Mouse (Mus musculus): ENCODE measurements around the gene Pigb. TPM values are rescaled to one million over a fixed set of nuclear protein-coding genes. Genes with fewer than 3 reads are reported as not detected.

Gene Pigb
- polyA plus RNA-seq, 1 experiment from 2014 or later, result 14.0 TPM

- Histone ChIP-seq H3K9me3 (replicated peaks) (no peaks in the 10 kb centered on the region), H3K9ac (no peak overlapping the region), H3K27ac (no peak overlapping the region), H3K4me3 (no peak overlapping the region), H3K4me1 (peaks cover 18% of the 10 kb centered on the region), H3K27me3 (no peaks in the 10 kb centered on the region), H3K4me2 (replicated peaks) (no peak overlapping the region), H3K36me3 (no peaks in the 10 kb centered on the region)
- ATAC-seq (ENCODE audit: low FRiP score), result no peak
- 88% methylated on average over 6 of the region's 6 CpGs for WGBS
Observed at GRCm38 (mm10) chr9:73068688-73069087, 28.5 kb upstream of the Pigb start.

- Histone ChIP-seq H3K4me3 (no peak overlapping the region), H3K4me1 (peaks cover 22% of the 10 kb centered on the region), H3K36me3 (no peaks in the 10 kb centered on the region), H3K27me3 (no peaks in the 10 kb centered on the region), H3K27ac (no peak overlapping the region), H3K4me2 (replicated peaks) (no peak overlapping the region), H3K9ac (no peak overlapping the region), H3K9me3 (replicated peaks) (no peaks in the 10 kb centered on the region)
- no peak for ATAC-seq (ENCODE audit: low FRiP score)
- 53% methylated on average over 6 of the region's 6 CpGs for whole genome bisulfite sequencing
Observed at GRCm38 (mm10) chr9:73068230-73068679, 28.1 kb upstream of the Pigb start.

- H3K4me1 ChIP-seq, result peaks cover 23% of the 10 kb centered on the region
- H3K27me3 ChIP-seq, result no peaks in the 10 kb centered on the region
- no peaks in the 10 kb centered on the region for H3K9me3 ChIP-seq (replicated peaks)
- H3K4me3 ChIP-seq, result no peak overlapping the region
- ATAC-seq (ENCODE audit: low FRiP score), result peak; percentile 52; the same call in 1 of the 2 replicates
- 35% methylated on average over 10 of the region's 10 CpGs for WGBS
- H3K4me2 ChIP-seq (replicated peaks), result peak overlapping the region; percentile 15; the same call in 1 of the 2 replicates
- H3K9ac ChIP-seq, result no peak overlapping the region
- no peaks in the 10 kb centered on the region for H3K36me3 ChIP-seq
- H3K27ac ChIP-seq, result no peak overlapping the region
Observed at GRCm38 (mm10) chr9:73067086-73067485, 26.9 kb upstream of the Pigb start.

- no peak; the same call in 1 of the 2 replicates for ATAC-seq (ENCODE audit: low FRiP score)
- H3K4me2 ChIP-seq (replicated peaks), result peak overlapping the region; percentile 39
- H3K9me3 ChIP-seq (replicated peaks), result no peaks in the 10 kb centered on the region
- no peak overlapping the region for H3K9ac ChIP-seq
- no peak overlapping the region for H3K27ac ChIP-seq
- no peaks in the 10 kb centered on the region for H3K36me3 ChIP-seq
- H3K27me3 ChIP-seq, result no peaks in the 10 kb centered on the region
- no peak overlapping the region for H3K4me3 ChIP-seq
- 29% methylated on average over 15 of the region's 15 CpGs for WGBS
- H3K4me1 ChIP-seq, result peaks cover 23% of the 10 kb centered on the region
Observed at GRCm38 (mm10) chr9:73063621-73064290, 23.6 kb upstream of the Pigb start.

GRCm38 (mm10) chr9:73059224-73059623 lies 19.0 kb upstream of the Pigb start:
- Histone ChIP-seq H3K9ac (no peak overlapping the region), H3K4me3 (no peak overlapping the region), H3K9me3 (replicated peaks) (no peaks in the 10 kb centered on the region), H3K27me3 (no peaks in the 10 kb centered on the region), H3K4me2 (replicated peaks) (no peak overlapping the region), H3K36me3 (no peaks in the 10 kb centered on the region), H3K4me1 (peaks cover 8% of the 10 kb centered on the region; the same call in 1 of the 2 replicates), H3K27ac (no peak overlapping the region)
- WGBS, result 87% methylated on average over 4 of the region's 4 CpGs
- ATAC-seq (ENCODE audit: low FRiP score), result no peak

GRCm38 (mm10) chr9:73055441-73055911 lies 15.3 kb upstream of the Pigb start:
- no peaks in the 10 kb centered on the region for H3K36me3 ChIP-seq
- no peak overlapping the region for H3K9ac ChIP-seq
- H3K4me3 ChIP-seq, result no peak overlapping the region
- ATAC-seq (ENCODE audit: low FRiP score), result no peak
- H3K27me3 ChIP-seq, result no peaks in the 10 kb centered on the region
- WGBS, result 72% methylated on average over 10 of the region's 10 CpGs
- H3K9me3 ChIP-seq (replicated peaks), result no peaks in the 10 kb centered on the region
- no peaks in the 10 kb centered on the region for H3K4me1 ChIP-seq
- H3K4me2 ChIP-seq (replicated peaks), result no peak overlapping the region
- no peak overlapping the region for H3K27ac ChIP-seq

- Histone ChIP-seq H3K27ac (no peak overlapping the region), H3K4me3 (no peak overlapping the region), H3K4me2 (replicated peaks) (no peak overlapping the region), H3K9me3 (replicated peaks) (no peaks in the 10 kb centered on the region), H3K9ac (no peak overlapping the region), H3K4me1 (no peaks in the 10 kb centered on the region), H3K27me3 (peaks cover 2% of the 10 kb centered on the region; the same call in 1 of the 2 replicates), H3K36me3 (no peaks in the 10 kb centered on the region)
- ATAC-seq (ENCODE audit: low FRiP score), result no peak
- WGBS, result 68% methylated on average over 8 of the region's 8 CpGs
Observed at GRCm38 (mm10) chr9:73050606-73051005, 10.4 kb upstream of the Pigb start.

- H3K27ac ChIP-seq, result no peak overlapping the region
- no peak overlapping the region for H3K9ac ChIP-seq
- ATAC-seq (ENCODE audit: low FRiP score), result no peak
- H3K4me3 ChIP-seq, result no peak overlapping the region
- H3K27me3 ChIP-seq, result peaks cover 2% of the 10 kb centered on the region; the same call in 1 of the 2 replicates
- no peak overlapping the region for H3K4me2 ChIP-seq (replicated peaks)
- H3K9me3 ChIP-seq (replicated peaks), result no peaks in the 10 kb centered on the region
- H3K4me1 ChIP-seq, result peaks cover 7% of the 10 kb centered on the region
- H3K36me3 ChIP-seq, result no peaks in the 10 kb centered on the region
- 79% methylated on average over 5 of the region's 5 CpGs for WGBS
Observed at GRCm38 (mm10) chr9:73049833-73050232, 9.7 kb upstream of the Pigb start.

- no peak for ATAC-seq (ENCODE audit: low FRiP score)
Observed at GRCm38 (mm10) chr9:73048927-73049326, 8.7 kb upstream of the Pigb start.

GRCm38 (mm10) chr9:73047906-73048305 lies 7.7 kb upstream of the Pigb start:
- H3K27me3 ChIP-seq, result peaks cover 2% of the 10 kb centered on the region
- H3K27ac ChIP-seq, result no peak overlapping the region
- H3K9me3 ChIP-seq (replicated peaks), result no peaks in the 10 kb centered on the region
- H3K4me2 ChIP-seq (replicated peaks), result no peak overlapping the region
- H3K9ac ChIP-seq, result no peak overlapping the region
- ATAC-seq (ENCODE audit: low FRiP score), result no peak
- peaks cover 14% of the 10 kb centered on the region for H3K4me1 ChIP-seq
- H3K36me3 ChIP-seq, result no peaks in the 10 kb centered on the region
- no peak overlapping the region for H3K4me3 ChIP-seq
- 80% methylated on average over 2 of the region's 2 CpGs for WGBS

More at GRCm38 (mm10) chr9:73048927-73049326, 8.7 kb upstream of the Pigb start:
- 19% methylated on average over 4 of the region's 4 CpGs for WGBS
- peaks cover 14% of the 10 kb centered on the region for H3K4me1 ChIP-seq
- H3K27me3 ChIP-seq, result peaks cover 2% of the 10 kb centered on the region
- no peak overlapping the region for H3K4me2 ChIP-seq (replicated peaks)
- no peaks in the 10 kb centered on the region for H3K9me3 ChIP-seq (replicated peaks)
- H3K9ac ChIP-seq, result no peak overlapping the region
- H3K4me3 ChIP-seq, result no peak overlapping the region
- H3K27ac ChIP-seq, result no peak overlapping the region
- H3K36me3 ChIP-seq, result no peaks in the 10 kb centered on the region

GRCm38 (mm10) chr9:73045711-73046110 lies 5.5 kb upstream of the Pigb start:
- Histone ChIP-seq H3K9ac (no peak overlapping the region; the same call in 1 of the 2 replicates), H3K9me3 (replicated peaks) (no peaks in the 10 kb centered on the region), H3K4me2 (replicated peaks) (peak overlapping the region; percentile 94; the same call in 1 of the 2 replicates), H3K4me3 (0 out of 2 replicates have a peak overlapping the region, but pooled peaks have one; percentile 47), H3K4me1 (peaks cover 15% of the 10 kb centered on the region), H3K27me3 (peaks cover 2% of the 10 kb centered on the region), H3K27ac (no peak overlapping the region), H3K36me3 (no peaks in the 10 kb centered on the region)
- WGBS, result 72% methylated on average over 10 of the region's 10 CpGs
- no peak for ATAC-seq (ENCODE audit: low FRiP score)

- Histone ChIP-seq H3K27ac (no peak overlapping the region), H3K4me3 (peak overlapping the region; percentile 47), H3K4me1 (peaks cover 20% of the 10 kb centered on the region), H3K9me3 (replicated peaks) (no peaks in the 10 kb centered on the region), H3K27me3 (peaks cover 2% of the 10 kb centered on the region), H3K9ac (peak overlapping the region; percentile 67), H3K4me2 (replicated peaks) (peak overlapping the region; percentile 94), H3K36me3 (no peaks in the 10 kb centered on the region)
- no peak for ATAC-seq (ENCODE audit: low FRiP score)
- WGBS, result 13% methylated on average over 7 of the region's 7 CpGs
Observed at GRCm38 (mm10) chr9:73045204-73045603, 5.0 kb upstream of the Pigb start.
